Mouse (Mus musculus) small intestine, adult 2 months (tissue): ENCODE measurements around the gene Gm10663.

ENCODE experiments used
- CTCF ChIP-seq: fragments of 200-500 bp; IDR thresholded peaks from 2 replicates; pipeline ENCODE4 v1.5.1; 2012; ENCODE audit warnings: low read depth, mild to moderate bottlenecking, control low read depth, inconsistent platforms, low read length, moderate library complexity, mixed read lengths; ENCODE audit not compliant: insufficient replicate concordance, insufficient read length; ENCODE audit errors: extremely low read depth
- POLR2A ChIP-seq: fragments of 200-500 bp; IDR thresholded peaks from 2 replicates; pipeline ENCODE4 v1.6.1; 2012; ENCODE audit warnings: low read depth, mild to moderate bottlenecking, control low read depth, inconsistent platforms, low read length, moderate library complexity

DNA sequence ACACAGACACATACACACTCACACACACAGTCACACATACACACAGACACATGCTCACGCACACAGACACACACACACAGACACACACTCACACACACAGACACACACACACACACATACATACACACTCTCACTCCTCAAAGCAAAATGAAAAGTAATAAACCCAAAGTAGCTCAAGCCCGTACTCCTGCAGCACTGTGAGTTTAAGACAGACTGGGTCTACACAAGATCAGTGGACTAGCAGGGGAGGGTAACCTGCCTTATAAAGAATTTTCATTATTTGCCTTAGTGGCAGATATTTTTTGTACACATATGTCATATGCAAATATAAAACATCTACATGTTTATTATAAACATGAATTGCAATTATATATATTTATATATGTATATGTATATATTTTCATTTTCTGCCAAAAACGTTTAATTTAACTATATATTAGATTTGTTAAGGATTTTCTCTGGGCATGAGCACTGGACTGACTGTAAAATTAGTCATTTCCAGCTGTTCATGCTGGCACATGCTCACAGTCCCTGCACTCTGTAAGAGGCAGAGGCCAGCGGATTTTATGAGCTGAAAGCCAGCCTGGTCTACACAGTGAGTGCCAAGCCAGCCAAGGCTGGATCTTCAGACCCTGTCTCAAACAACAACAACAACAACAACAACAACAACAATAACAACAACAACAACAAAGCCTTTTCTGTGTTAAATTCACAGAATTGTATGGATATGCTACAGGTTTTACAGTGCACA, 43.9 kb upstream of the Gm10663 start:
- no peak for TF ChIP-seq POLR2A
- TF ChIP-seq CTCF, result no peak
